Mouse (Mus musculus) right cerebral cortex, postnatal 36 days (tissue): ENCODE results near the gene Prkch.

ENCODE experiments used
- DNase-seq, 2 experiments: peaks; one replicate each; pipeline ENCODE4 v3.0.0; 2022; ENCODE audit warnings: low spot score in 2 of 2, mixed read lengths in 1 of 2

Gene Prkch

DNA sequence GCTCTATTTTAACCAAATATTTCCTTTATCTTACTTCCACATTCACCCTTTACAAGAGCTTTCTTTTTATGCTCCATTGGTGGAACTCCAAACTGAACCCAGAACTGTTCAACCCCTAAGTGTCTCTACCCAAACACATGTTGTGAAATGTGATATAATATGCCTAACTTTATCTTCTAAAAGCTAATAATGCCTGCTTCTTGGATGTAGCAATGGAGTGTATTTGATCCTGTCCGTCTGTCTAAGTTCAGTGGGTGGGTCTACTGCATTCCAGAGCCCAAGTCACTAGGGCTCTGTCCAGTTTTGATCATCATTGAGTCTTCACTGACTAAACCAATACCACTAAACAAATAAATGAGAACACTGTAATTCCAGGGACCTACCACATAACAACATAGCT, 240.2 kb downstream of the Prkch start:
- DNase-seq = no peak
